Mouse (Mus musculus): ENCODE results near the gene Mup7. TPM values are rescaled to one million over a fixed set of nuclear protein-coding genes. Genes with fewer than 3 reads are reported as not detected.
"Not testable (repeated sequence)": the region's sequence is repeated elsewhere in the genome, so short reads cannot be mapped to it uniquely, and the experiment has no call there.

The Mup7 gene
- polyA plus RNA-seq (2015; fragmentation: Nextera tagmentation; extraction: Ambion mirVana) = not detected in 2 replicates

DNA sequence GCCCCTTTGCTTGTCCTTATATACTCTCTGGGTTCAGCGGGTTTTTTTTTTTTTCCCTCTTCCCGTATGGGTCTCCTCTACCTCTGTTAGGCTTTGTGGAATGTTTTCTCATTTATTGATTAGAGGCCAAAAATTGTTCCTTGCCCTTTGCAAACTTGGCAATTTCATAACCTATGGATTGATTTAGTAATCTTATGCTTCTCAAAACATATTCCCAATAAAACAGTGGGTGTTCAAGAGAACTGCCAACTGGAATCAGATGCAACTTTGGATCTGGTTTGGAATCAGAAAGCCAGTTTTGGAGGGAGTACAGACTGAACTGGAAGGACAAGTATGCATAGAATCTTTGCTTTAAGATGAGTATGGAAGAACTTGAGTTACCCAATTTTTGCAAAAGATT is at the start of gene Mup7:
Gene Mup7 (minus strand): TSS at position 101 of the 400 bp plus-strand sequence.
- not testable (repeated sequence) for H3K27ac ChIP-seq (ENCODE audit: low read depth, low read length); H3K4me3 ChIP-seq (ENCODE audit: low read length); H3K27me3 ChIP-seq (replicated peaks; ENCODE audit: control insufficient read depth, insufficient read depth, low read length); H3K9ac ChIP-seq (ENCODE audit: low read depth, low read length); H3K36me3 ChIP-seq (ENCODE audit: control insufficient read depth, insufficient read depth, low read length); ATAC-seq; H3K9me3 ChIP-seq (ENCODE audit: control insufficient read depth, low read length); H3K4me2 ChIP-seq (ENCODE audit: low read length); H3K4me1 ChIP-seq (ENCODE audit: control insufficient read depth, insufficient read depth, low read depth, low read length)
- WGBS = 86% methylated on average over 2 of the region's 2 CpGs

DNA sequence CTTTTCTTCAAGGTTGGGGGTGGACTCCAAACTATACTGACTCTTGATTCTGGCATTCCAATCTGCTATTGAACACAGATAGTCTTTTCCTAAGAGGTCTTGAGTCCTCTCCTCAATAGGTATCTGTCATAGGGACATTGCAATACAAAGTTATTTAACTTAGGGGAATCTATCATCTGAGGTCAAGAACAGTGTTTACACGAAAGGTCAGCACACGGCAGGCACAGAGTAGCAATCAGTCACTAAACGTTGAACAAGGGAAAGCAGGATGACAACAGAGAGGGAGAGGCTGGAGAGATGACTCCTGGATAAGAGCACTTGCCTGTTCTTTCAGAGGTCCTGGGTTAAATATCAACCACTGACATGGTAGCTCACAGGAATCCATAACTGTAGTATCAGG is 9.6 kb upstream of the Mup7 start:
- not testable (repeated sequence) for H3K4me1 ChIP-seq (ENCODE audit: control insufficient read depth, insufficient read depth, low read depth, low read length); H3K4me2 ChIP-seq (ENCODE audit: low read length); H3K27ac ChIP-seq (ENCODE audit: low read depth, low read length); ATAC-seq; H3K27me3 ChIP-seq (replicated peaks; ENCODE audit: control insufficient read depth, insufficient read depth, low read length); H3K4me3 ChIP-seq (ENCODE audit: low read length); H3K36me3 ChIP-seq (ENCODE audit: control insufficient read depth, insufficient read depth, low read length); H3K9ac ChIP-seq (ENCODE audit: low read depth, low read length); H3K9me3 ChIP-seq (ENCODE audit: control insufficient read depth, low read length)
- 69% methylated on average over 3 of the region's 3 CpGs for WGBS

DNA sequence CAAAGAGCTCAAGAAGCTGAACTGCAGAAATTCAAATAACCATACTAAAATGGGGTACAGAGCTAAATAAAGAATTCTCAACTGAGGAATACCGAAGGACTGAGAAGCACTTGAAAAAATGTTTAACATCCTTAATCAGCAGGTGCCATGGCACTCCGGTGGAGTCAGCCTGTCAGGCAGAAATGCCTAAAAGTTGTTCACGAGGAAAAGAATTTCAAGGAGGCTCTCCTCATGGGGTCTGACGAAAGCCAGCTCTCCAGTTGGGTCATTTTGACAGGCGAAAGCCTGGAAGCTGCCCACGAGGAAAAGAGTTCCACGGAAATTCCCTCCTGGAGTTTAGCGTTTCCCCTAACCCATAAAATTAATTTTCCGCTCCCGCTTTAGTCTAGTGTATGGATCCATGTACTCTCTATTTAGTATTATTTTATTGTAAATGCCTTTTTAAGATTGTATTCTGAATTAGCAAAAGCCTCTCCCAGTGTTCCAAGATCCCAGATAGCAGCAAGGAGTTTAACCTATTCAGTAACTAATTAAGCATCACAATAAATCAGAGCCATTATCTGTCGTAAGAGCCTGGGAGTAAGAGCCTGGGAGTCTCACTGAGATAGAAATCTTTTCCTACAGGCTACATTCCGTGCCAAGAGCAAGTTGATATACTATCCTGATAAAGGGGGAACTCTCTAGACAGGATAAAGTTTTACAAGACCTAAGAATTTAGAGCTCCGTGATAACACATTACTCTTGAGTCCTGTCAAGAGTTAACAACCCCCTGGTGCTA is 40.8 kb downstream of the Mup7 start:
- H3K9me3 ChIP-seq (ENCODE audit: control insufficient read depth, low read length); H3K4me1 ChIP-seq (ENCODE audit: control insufficient read depth, insufficient read depth, low read depth, low read length); H3K4me2 ChIP-seq (ENCODE audit: low read length); H3K27me3 ChIP-seq (replicated peaks; ENCODE audit: control insufficient read depth, insufficient read depth, low read length); H3K4me3 ChIP-seq (ENCODE audit: low read length); ATAC-seq; H3K9ac ChIP-seq (ENCODE audit: low read depth, low read length); H3K27ac ChIP-seq (ENCODE audit: low read depth, low read length); H3K36me3 ChIP-seq (ENCODE audit: control insufficient read depth, insufficient read depth, low read length): not testable (repeated sequence)
- WGBS = 57% methylated on average over 12 of the region's 13 CpGs

DNA sequence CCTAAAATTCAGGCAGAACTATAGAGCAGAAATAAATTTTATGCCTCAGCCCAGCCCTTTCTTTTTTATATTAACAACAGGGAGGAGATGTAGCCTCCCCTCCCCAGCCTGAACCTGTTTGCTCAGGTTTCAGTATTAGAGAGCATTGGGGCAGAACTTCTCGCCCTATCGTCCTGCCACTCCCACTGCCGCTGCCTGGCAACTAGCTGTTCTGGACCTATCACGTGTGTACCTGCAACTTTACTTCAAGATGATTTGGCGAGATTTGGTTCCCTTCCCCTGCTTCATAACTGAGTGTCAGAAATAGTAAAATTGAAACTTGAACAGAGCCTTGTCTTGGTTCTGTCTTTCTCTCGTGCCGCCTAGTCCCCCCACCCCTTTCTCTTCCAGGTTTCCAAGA is 50.1 kb downstream of the Mup7 start:
- not testable (repeated sequence) for H3K27ac ChIP-seq (ENCODE audit: low read depth, low read length); H3K4me3 ChIP-seq (ENCODE audit: low read length); ATAC-seq; H3K4me2 ChIP-seq (ENCODE audit: low read length); H3K4me1 ChIP-seq (ENCODE audit: control insufficient read depth, insufficient read depth, low read depth, low read length); H3K9me3 ChIP-seq (ENCODE audit: control insufficient read depth, low read length); H3K9ac ChIP-seq (ENCODE audit: low read depth, low read length); H3K36me3 ChIP-seq (ENCODE audit: control insufficient read depth, insufficient read depth, low read length); H3K27me3 ChIP-seq (replicated peaks; ENCODE audit: control insufficient read depth, insufficient read depth, low read length)
- WGBS = 88% methylated on average over 7 of the region's 7 CpGs

Other genes starting within 250 kb of the Mup7 start
- 0.06 TPM in 1 of 2 replicates, not detected in the other for gene Slc46a2, start 155.4 kb downstream of the Mup7 start, polyA plus RNA-seq (2015; fragmentation: Nextera tagmentation; extraction: Ambion mirVana)
- not detected in 2 replicates for gene Mup4, start 109.8 kb downstream of the Mup7 start, polyA plus RNA-seq (2015; fragmentation: Nextera tagmentation; extraction: Ambion mirVana)
- 0.26 TPM in 1 of 2 replicates, not detected in the other for gene Mup6, start 106.2 kb downstream of the Mup7 start, polyA plus RNA-seq (2015; fragmentation: Nextera tagmentation; extraction: Ambion mirVana)
- not detected in 2 replicates for gene Mup2, start 83.8 kb upstream of the Mup7 start, polyA plus RNA-seq (2015; fragmentation: Nextera tagmentation; extraction: Ambion mirVana)
- gene Mup8, start 152.1 kb upstream of the Mup7 start, polyA plus RNA-seq (2015; fragmentation: Nextera tagmentation; extraction: Ambion mirVana) = not detected in 2 replicates

Data from hindbrain, embryonic 16.5 days (tissue).